Mouse (Mus musculus): ENCODE results near the gene Frem1.

- TF ChIP-seq MYOG (IDR thresholded peaks at IDR 0.05; ENCODE audit: control insufficient read depth, extremely low read depth, insufficient read length) (no peak), CTCF (IDR thresholded peaks at IDR 0.05; ENCODE audit: control insufficient read depth, insufficient read depth, insufficient read length) (no peak), CEBPB (IDR thresholded peaks at IDR 0.05; ENCODE audit: low read depth) (no peak), USF1 (IDR thresholded peaks at IDR 0.05; ENCODE audit: low read depth) (no peak)
These were observed 12.1 kb upstream of the Frem1 start for GRCm38 (mm10) chr4:83064191-83064590.
